Mouse (Mus musculus) kidney, adult 2 months (tissue): Measurements from ENCODE around the gene Alkbh5.

ENCODE experiments used
- CTCF ChIP-seq: fragments of 200-500 bp; conservative IDR thresholded peaks from 2 replicates; pipeline ENCODE4 v1.5.1; 2011; ENCODE audit warnings: low read depth, mild to moderate bottlenecking, control low read depth, low read length, moderate library complexity, mixed read lengths; ENCODE audit not compliant: insufficient read depth, insufficient read length
- POLR2A ChIP-seq: fragments of 200-500 bp; IDR thresholded peaks from one replicate; pipeline ENCODE4 v1.6.1; 2011; ENCODE audit warnings: low read depth, low read length, control low read depth

GRCm38 (mm10) chr11:60518305-60518704 is 17.9 kb upstream of the Alkbh5 start:
- TF ChIP-seq CTCF (no peak), POLR2A (no peak)
